Mouse (Mus musculus): Measurements from ENCODE around the gene Acacb. TPM values are rescaled to one million over a fixed set of nuclear protein-coding genes. Genes with fewer than 3 reads are reported as not detected.
A peak's percentile ranks its signal among the peaks of the same experiment; 100 is the strongest.

The Acacb gene
- polyA plus RNA-seq (2015; fragmentation: Nextera tagmentation; extraction: Ambion mirVana) = 1.3 and 1.4 TPM in 2 replicates

GRCm38 (mm10) chr5:114146028-114146888, at the start of gene Acacb:
Gene Acacb, plus strand, starts transcription at chr5:114146535.
- Histone ChIP-seq H3K9ac (ENCODE audit: low read length) (no peak within 1 kb of the TSS), H3K27me3 (ENCODE audit: control insufficient read depth, insufficient read depth, low read length) (no peaks in the 10 kb centered on the region), H3K4me2 (replicated peaks; ENCODE audit: low read depth) (no peak within 1 kb of the TSS), H3K4me3 (ENCODE audit: low read depth, low read length) (no peak within 1 kb of the TSS), H3K36me3 (ENCODE audit: control insufficient read depth, insufficient read depth, low read length) (no peaks in the 10 kb centered on the region), H3K27ac (replicated peaks) (peak within 1 kb of the TSS; percentile 30; the same call in 1 of the 2 replicates), H3K9me3 (ENCODE audit: control insufficient read depth, low read length) (no peaks in the 10 kb centered on the region), H3K4me1 (replicated peaks; ENCODE audit: control insufficient read depth, insufficient read depth) (no peaks in the 10 kb centered on the region)
- TF ChIP-seq EP300 (optimal IDR thresholded peaks at IDR 0.05) (no peak), CTCF (IDR thresholded peaks at IDR 0.05; ENCODE audit: low read depth) (no peak)
- ATAC-seq (ENCODE audit: low FRiP score, low TSS enrichment) (peak; percentile 58; the same call in 1 of the 2 replicates), DNase-seq (ENCODE audit: low spot score) (peak; percentile 51)
- 38% methylated on average over 19 of the region's 19 CpGs for WGBS

GRCm38 (mm10) chr5:114099709-114100389, 46.5 kb upstream of the Acacb start:
- WGBS = 7% methylated on average over 36 of the region's 37 CpGs
- no peaks in the 10 kb centered on the region for H3K27me3 ChIP-seq (ENCODE audit: control insufficient read depth, insufficient read depth, low read length)
- DNase-seq (ENCODE audit: low spot score) (peak; percentile 89), ATAC-seq (ENCODE audit: low FRiP score, low TSS enrichment) (peak; percentile 89)
- peak overlapping the region; percentile 95 for H3K4me3 ChIP-seq (ENCODE audit: low read depth, low read length)
- peak overlapping the region; percentile 91 for H3K4me2 ChIP-seq (replicated peaks; ENCODE audit: low read depth)
- no peak overlapping the region for H3K27ac ChIP-seq (replicated peaks)
- H3K9ac ChIP-seq (ENCODE audit: low read length) = peak overlapping the region; percentile 92
- H3K4me1 ChIP-seq (replicated peaks; ENCODE audit: control insufficient read depth, insufficient read depth) = 0 out of 2 replicates have a peak, but pooled peaks cover 3% of the 10 kb centered on the region
- no peak; the same call in 1 of the 2 replicates for TF ChIP-seq CTCF (IDR thresholded peaks at IDR 0.05; ENCODE audit: low read depth)
- no peak for TF ChIP-seq EP300 (optimal IDR thresholded peaks at IDR 0.05)
- H3K36me3 ChIP-seq (ENCODE audit: control insufficient read depth, insufficient read depth, low read length) = 0 out of 2 replicates have a peak, but pooled peaks cover 2% of the 10 kb centered on the region
- H3K9me3 ChIP-seq (ENCODE audit: control insufficient read depth, low read length) = no peaks in the 10 kb centered on the region

- ATAC-seq (ENCODE audit: low FRiP score, low TSS enrichment) = peak; percentile 74
- Histone ChIP-seq H3K4me2 (replicated peaks; ENCODE audit: low read depth) (peak overlapping the region; percentile 91), H3K4me1 (replicated peaks; ENCODE audit: control insufficient read depth, insufficient read depth) (0 out of 2 replicates have a peak, but pooled peaks cover 3% of the 10 kb centered on the region), H3K9me3 (ENCODE audit: control insufficient read depth, low read length) (no peaks in the 10 kb centered on the region), H3K9ac (ENCODE audit: low read length) (peak overlapping the region; percentile 92), H3K27ac (replicated peaks) (no peak overlapping the region), H3K4me3 (ENCODE audit: low read depth, low read length) (peak overlapping the region; percentile 95), H3K27me3 (ENCODE audit: control insufficient read depth, insufficient read depth, low read length) (no peaks in the 10 kb centered on the region), H3K36me3 (ENCODE audit: control insufficient read depth, insufficient read depth, low read length) (0 out of 2 replicates have a peak, but pooled peaks cover 3% of the 10 kb centered on the region)
- TF ChIP-seq EP300 (optimal IDR thresholded peaks at IDR 0.05) (no peak), CTCF (IDR thresholded peaks at IDR 0.05; ENCODE audit: low read depth) (no peak)
- 3% methylated on average over 47 of the region's 64 CpGs for WGBS
- no peak for DNase-seq (ENCODE audit: low spot score)
These were observed 45.8 kb upstream of the Acacb start for GRCm38 (mm10) chr5:114100390-114101099.

- Histone ChIP-seq H3K4me3 (ENCODE audit: low read depth, low read length) (no peak overlapping the region), H3K9ac (ENCODE audit: low read length) (no peak overlapping the region), H3K9me3 (ENCODE audit: control insufficient read depth, low read length) (no peaks in the 10 kb centered on the region), H3K27ac (replicated peaks) (no peak overlapping the region), H3K36me3 (ENCODE audit: control insufficient read depth, insufficient read depth, low read length) (0 out of 2 replicates have a peak, but pooled peaks cover 3% of the 10 kb centered on the region), H3K4me1 (replicated peaks; ENCODE audit: control insufficient read depth, insufficient read depth) (0 out of 2 replicates have a peak, but pooled peaks cover 3% of the 10 kb centered on the region), H3K27me3 (ENCODE audit: control insufficient read depth, insufficient read depth, low read length) (no peaks in the 10 kb centered on the region), H3K4me2 (replicated peaks; ENCODE audit: low read depth) (no peak overlapping the region)
- TF ChIP-seq EP300 (optimal IDR thresholded peaks at IDR 0.05) (no peak), CTCF (IDR thresholded peaks at IDR 0.05; ENCODE audit: low read depth) (no peak)
- no peak for ATAC-seq (ENCODE audit: low FRiP score, low TSS enrichment)
- no peak for DNase-seq (ENCODE audit: low spot score)
- WGBS = 82% methylated on average over 4 of the region's 4 CpGs
These were observed 44.5 kb upstream of the Acacb start for GRCm38 (mm10) chr5:114101873-114102272.

GRCm38 (mm10) chr5:114102807-114103206, 43.5 kb upstream of the Acacb start:
- H3K36me3 ChIP-seq (ENCODE audit: control insufficient read depth, insufficient read depth, low read length) = 0 out of 2 replicates have a peak, but pooled peaks cover 3% of the 10 kb centered on the region
- TF ChIP-seq CTCF (IDR thresholded peaks at IDR 0.05; ENCODE audit: low read depth) (no peak), EP300 (optimal IDR thresholded peaks at IDR 0.05) (no peak)
- no peaks in the 10 kb centered on the region for H3K9me3 ChIP-seq (ENCODE audit: control insufficient read depth, low read length)
- WGBS = 83% methylated on average over 1 of the region's 1 CpGs
- H3K4me1 ChIP-seq (replicated peaks; ENCODE audit: control insufficient read depth, insufficient read depth) = 0 out of 2 replicates have a peak, but pooled peaks cover 3% of the 10 kb centered on the region
- no peak overlapping the region for H3K27ac ChIP-seq (replicated peaks)
- DNase-seq (ENCODE audit: low spot score) (no peak), ATAC-seq (ENCODE audit: low FRiP score, low TSS enrichment) (no peak)
- no peak overlapping the region for H3K4me2 ChIP-seq (replicated peaks; ENCODE audit: low read depth)
- no peak overlapping the region for H3K9ac ChIP-seq (ENCODE audit: low read length)
- no peaks in the 10 kb centered on the region for H3K27me3 ChIP-seq (ENCODE audit: control insufficient read depth, insufficient read depth, low read length)
- H3K4me3 ChIP-seq (ENCODE audit: low read depth, low read length) = no peak overlapping the region
